Mouse (Mus musculus): ENCODE results near the gene Fxyd2. TPM values are rescaled to one million over a fixed set of nuclear protein-coding genes. Genes with fewer than 3 reads are reported as not detected.

The Fxyd2 gene
- total RNA-seq (2014; fragmentation: Nextera tagmentation) (not detected in 2 replicates), total RNA-seq (2017) (not detected in 2 replicates)

DNA sequence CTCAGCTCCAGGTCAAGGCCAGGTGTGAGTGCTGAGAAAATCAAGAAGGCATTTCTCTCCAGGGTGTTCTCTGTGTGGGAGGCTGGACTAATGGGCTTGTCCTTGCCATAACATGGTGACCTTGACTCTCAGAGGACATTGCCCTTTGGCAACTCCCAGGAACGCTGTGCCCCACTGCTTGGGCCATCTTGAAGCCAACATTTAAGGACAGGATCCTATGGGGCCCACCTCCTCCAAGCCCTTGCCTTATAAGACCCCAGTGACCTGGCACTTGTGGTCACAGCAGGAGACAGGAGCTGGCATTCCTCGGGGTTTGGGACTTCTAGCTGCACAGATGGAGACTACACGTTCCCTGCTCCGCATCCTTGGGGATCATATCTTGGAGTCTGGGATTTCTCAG lies at the start of gene Fxyd2:
Gene Fxyd2 (plus strand): TSS at position 236 of the 400 bp plus-strand sequence.
- no peak for ATAC-seq (replicated peaks; ENCODE audit: low FRiP score, low TSS enrichment, poor library complexity, severe bottlenecking)

DNA sequence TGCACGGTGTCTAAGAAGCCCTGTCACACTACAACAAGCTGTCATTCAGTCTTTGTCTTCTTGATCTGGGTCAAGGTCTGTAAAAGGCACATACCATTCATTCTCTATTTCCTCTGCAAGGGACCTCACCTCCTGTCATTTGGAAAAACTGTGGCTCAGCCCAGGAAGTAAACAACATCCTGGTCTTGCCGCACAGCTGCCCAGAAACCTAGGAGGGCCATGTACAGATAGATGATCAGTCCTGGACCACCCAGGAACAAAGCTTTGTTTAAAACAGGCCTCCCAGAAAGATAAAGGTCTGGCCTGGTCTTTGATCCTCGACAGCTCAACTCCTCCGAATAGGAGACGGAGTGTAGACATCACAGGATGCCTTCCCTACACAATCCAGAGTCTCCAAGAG lies 49.6 kb upstream of the Fxyd2 start:
- ATAC-seq (replicated peaks; ENCODE audit: low FRiP score, low TSS enrichment, poor library complexity, severe bottlenecking), result no peak

DNA sequence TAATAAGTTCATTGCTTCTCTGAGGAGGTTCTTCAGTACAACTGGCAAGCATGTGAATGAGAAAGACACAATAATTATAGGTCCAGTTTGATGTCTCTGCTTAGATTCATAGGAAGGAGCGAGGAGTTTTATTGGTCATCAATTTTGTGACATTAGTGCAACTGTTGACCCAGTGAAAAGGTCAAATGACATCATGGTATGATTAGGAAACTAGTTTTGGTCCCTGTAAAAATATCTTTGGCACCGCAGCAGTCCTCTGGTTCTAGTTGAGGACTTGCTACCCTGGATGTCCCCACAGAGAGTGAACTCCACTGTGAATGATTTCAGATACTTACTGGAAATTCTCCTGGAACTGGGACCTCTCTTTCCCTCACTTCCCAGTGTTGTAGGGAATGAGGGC lies 44.3 kb upstream of the Fxyd2 start:
- no peak for ATAC-seq (replicated peaks; ENCODE audit: low FRiP score, low TSS enrichment, poor library complexity, severe bottlenecking)

DNA sequence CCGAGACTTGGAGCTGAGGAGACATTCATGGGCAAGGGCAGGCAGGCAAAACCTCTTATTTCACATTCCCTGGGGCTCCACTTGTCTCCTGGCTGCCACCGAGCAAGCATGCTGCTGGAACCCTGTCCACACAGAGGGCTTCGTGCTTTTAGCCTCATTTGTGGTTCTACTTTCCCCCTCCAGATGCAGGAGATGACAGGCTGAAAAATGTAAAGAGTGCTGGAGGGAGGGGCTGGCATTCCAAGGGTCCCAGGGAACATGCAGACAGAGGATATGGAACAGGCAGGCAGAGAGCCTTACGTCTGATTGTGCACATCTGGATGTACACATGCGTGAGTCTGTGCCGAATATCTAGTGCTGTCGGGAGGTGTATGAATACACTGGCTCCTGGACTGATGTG lies 41.1 kb upstream of the Fxyd2 start:
- ATAC-seq (replicated peaks; ENCODE audit: low FRiP score, low TSS enrichment, poor library complexity, severe bottlenecking), result no peak

DNA sequence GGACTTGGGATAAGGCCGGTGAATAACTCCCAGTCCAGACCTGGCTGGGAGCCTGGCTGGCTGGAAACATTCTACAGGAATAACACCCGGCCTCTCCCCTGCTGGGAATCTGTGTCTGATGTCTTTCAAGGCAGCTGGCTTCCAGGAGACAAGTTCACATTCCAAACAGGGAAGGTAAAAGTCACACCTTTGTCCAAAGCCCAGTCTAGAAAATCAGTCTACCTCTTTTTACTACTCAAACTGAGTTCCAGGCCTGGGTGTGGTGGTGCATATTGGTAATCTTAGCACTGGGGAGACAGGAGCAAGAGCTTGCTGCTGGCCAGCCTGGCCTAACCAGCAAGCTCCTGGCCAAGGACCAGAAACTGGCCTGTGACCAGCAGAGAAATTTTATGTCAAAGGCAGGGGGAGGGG lies 37.4 kb upstream of the Fxyd2 start:
- ATAC-seq (replicated peaks; ENCODE audit: low FRiP score, low TSS enrichment, poor library complexity, severe bottlenecking), result no peak

DNA sequence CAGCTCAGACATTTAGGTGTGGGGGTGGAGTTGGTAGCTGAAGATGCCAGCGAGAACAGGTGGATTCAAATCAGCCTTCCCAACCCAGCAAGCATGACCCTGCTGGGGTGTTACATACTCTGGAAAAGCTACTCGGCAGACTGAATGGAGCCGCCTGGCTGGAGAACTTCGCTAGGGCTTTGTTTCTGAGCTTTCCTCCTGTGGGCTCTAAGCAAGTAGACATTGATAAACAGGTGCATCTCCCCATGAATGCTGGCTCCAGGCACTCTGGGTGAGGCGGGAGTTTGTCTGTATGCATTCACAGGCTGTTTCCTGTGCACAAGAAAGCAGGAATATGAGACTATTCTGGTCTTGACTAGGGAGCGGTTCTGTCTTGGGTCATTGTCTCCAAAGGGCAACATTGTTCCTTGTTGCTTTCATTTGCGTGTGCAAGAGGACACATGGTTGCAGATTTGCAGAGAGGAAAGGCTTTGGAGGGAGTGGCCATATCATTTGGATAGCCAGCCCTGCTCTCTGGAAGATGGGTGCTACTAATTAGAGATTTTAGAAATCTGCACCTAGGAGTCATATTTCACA lies 35.7 kb upstream of the Fxyd2 start:
- ATAC-seq (replicated peaks; ENCODE audit: low FRiP score, low TSS enrichment, poor library complexity, severe bottlenecking), result no peak

DNA sequence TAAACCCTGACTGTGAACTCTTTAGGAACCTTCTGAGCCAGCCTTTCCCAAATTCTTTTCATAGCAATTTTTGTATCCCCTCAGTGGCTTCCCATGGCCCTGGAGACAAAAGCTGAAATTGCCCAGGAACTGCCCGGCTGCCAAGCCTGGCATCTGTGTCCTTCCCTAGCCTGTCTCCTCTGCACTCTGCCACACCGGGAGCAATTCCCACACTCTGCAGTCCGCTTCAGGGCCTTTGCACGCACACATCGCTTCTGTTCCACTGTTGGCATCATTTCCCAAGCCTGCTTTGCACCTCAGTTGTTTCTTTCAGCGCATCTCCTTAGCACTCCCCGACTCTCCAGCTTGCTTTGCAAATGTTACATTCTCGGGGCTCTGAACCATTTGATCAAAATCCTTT lies 31.8 kb upstream of the Fxyd2 start:
- no peak for ATAC-seq (replicated peaks; ENCODE audit: low FRiP score, low TSS enrichment, poor library complexity, severe bottlenecking)

DNA sequence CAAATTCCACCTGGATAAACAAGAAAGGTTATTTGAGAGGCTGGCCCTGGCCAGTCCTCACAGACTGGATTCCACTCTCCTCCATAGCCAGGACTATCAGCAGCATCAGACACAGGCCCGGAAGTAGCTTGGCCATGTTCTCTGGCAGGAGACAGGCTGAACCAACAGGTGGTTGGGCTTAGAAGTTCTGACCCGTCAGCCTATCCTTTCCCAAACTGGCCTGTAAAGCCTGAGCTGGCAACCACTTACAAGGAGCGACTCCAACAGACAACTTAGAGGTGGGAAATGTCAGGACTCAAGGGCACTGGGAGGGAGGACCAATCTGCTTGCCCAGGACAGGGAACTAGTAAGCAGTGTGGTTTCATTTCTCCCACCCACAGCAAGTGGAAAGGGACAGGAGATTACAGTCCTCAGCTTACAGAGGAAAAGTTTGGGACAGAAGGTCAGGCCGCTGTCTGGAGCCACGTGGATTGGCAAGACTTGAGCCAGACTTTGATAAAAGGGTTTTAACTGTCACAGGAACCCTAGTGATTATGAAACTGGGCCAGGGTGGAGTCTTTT lies 31.0 kb upstream of the Fxyd2 start:
- no peak for ATAC-seq (replicated peaks; ENCODE audit: low FRiP score, low TSS enrichment, poor library complexity, severe bottlenecking)

DNA sequence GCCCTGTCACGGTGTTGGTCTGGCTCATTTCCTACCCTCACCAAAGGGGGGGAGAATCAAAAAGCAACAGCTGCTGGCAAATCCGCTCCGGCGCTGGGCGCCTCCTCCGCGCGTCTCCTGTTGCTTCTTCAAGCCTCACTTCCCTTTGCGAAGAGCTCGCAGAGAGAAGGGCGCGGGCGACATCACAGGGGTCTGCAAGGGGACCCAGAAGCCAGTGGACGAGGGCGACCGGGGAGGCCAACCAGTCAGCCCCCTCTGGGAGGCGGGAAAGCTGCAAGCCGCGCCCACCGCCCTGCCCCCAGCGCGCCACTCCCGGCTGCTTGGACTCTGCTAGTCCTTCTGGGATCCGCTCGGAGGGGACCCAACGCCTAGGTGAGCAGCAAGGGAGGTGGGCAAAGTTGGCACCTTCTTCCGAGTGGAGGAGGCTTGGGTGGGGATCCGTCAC lies 29.3 kb upstream of the Fxyd2 start, which contains the start of gene Fxyd6:
Gene Fxyd6 (plus strand): TSS at position 69 of the 445 bp plus-strand sequence.
- ATAC-seq (replicated peaks; ENCODE audit: low FRiP score, low TSS enrichment, poor library complexity, severe bottlenecking), result no peak

DNA sequence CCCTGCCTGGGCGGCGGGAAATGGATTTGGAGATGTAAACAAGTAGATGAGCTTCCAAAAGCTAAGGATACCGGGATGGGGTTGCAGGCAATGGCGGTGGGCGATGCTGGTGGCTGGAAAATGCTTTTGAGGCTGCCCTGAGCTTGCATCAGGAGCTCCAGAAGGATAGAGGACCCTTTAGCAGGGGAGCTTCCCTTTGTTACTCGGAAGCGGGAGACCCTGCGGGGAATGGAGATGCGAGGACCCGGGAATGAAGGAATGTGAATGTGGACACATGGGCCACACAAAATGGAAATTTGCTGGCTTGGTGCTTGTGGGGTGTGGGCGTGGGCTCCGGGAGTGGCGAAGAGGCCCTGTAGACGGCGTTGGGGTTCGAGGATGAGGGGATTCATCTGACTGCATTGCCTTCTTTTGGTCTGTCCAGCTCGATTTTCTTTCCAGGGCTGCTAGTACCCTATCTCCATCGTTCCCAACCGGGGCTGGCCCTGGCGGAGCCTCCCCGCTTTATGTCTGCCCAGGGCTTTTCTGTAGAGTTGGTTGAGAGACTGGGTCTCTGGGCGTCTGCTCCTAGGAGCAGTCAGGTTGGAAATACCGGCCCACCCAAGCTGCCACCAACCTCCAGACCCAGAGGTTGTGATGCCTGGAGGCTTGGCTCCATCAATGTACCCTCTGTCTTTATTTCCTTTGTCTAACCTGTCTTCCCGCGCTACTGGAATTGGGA lies 28.7 kb upstream of the Fxyd2 start:
- ATAC-seq (replicated peaks; ENCODE audit: low FRiP score, low TSS enrichment, poor library complexity, severe bottlenecking), result no peak

DNA sequence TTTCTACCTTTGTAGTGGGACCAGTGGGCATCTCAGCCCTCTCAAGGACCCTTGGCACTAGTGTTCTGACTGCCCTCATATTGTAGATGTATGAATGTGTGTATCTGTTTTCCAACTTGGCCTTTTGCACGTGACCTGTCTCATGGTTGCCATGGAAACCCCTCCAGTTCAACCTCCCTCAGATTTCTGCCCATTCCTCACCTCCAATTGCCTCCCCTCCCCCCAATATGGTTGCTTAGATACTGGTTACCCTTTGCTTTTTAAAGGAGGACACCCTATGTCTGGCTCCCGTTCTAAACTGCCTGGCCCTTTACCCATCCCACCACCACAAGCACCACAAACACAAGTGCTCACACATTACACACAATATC lies 28.1 kb upstream of the Fxyd2 start:
- no peak for ATAC-seq (replicated peaks; ENCODE audit: low FRiP score, low TSS enrichment, poor library complexity, severe bottlenecking)

DNA sequence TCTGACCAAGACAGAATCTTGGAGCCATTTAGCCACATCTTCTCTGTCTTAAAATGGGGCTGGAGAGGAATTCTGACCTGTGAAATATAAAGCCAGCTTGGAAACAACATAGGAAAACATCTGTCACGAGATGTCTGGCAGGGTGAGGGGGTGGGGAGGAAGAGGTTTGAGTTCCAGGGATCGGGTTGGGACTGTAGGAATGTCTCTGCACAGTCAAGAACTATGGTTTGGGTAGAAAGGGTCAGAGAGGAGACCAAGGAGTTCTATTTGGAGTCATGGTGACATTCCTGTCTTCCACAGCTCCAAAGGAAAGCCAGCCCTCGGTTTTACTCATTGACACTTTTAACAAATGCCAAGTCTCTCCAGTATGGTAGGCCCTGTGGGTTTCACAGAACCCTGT lies 25.6 kb upstream of the Fxyd2 start:
- ATAC-seq (replicated peaks; ENCODE audit: low FRiP score, low TSS enrichment, poor library complexity, severe bottlenecking), result no peak

DNA sequence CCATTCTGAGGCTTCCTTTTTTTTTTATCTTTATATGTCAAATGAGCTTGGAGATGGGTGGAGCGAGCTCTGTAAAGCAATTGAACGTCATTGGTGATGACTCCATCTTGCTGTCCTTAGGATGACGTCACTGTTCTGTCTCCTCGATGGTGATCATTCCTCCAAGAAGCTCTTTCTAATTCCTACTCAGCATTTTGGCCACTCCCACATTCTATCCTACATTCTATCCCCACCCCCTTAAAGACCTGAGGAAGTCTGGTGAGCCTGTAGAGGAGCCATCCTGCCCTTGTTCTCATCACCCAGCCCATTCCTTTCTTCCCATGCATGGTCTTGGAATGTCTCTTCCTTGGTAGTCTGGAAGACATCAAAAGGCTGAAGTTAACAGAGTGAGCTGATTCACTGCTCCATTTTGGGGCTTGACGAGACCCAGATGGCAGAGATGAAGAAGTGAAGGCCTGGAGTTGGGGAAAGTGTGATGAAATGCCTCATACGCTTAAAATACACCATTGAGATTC lies 24.4 kb upstream of the Fxyd2 start:
- no peak for ATAC-seq (replicated peaks; ENCODE audit: low FRiP score, low TSS enrichment, poor library complexity, severe bottlenecking)

DNA sequence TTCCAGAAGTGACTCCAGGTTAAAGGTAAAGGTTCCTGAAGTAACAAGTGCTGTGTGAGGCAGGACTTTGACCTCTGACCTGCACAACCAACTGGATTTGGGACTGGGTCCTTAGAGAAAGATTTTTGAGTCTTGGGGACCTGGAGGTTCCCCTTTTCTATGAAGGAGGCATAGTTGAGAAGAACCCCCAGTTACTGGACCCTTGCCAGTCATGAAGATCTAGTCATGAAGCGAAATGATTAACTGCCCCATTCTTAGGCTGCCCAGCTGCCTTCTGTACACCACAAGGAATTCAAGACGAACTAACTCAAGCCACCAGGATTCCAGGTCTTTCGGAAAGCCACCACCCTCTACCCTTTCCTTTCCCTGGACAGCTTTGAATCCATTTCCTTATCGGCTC lies 23.0 kb upstream of the Fxyd2 start:
- no peak for ATAC-seq (replicated peaks; ENCODE audit: low FRiP score, low TSS enrichment, poor library complexity, severe bottlenecking)

DNA sequence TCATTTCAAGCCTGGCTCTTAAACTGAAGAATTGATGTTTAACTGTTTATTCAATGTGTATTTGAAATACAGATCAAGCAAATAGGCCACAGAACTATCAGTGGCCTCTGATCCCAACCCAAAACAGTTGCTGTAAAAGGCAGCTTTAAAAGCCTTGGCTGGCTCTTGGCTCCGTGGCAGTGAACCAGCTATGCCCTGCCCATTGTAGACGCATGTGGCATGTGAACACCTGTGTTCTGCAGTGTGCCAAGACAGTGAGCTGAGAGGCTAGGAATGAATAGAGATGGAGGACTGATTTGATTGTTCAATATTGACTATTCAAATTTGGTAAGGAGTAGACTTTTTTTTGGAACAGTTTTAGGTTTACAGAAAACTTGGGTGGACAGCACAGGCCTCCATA lies 22.6 kb upstream of the Fxyd2 start:
- ATAC-seq (replicated peaks; ENCODE audit: low FRiP score, low TSS enrichment, poor library complexity, severe bottlenecking), result no peak

DNA sequence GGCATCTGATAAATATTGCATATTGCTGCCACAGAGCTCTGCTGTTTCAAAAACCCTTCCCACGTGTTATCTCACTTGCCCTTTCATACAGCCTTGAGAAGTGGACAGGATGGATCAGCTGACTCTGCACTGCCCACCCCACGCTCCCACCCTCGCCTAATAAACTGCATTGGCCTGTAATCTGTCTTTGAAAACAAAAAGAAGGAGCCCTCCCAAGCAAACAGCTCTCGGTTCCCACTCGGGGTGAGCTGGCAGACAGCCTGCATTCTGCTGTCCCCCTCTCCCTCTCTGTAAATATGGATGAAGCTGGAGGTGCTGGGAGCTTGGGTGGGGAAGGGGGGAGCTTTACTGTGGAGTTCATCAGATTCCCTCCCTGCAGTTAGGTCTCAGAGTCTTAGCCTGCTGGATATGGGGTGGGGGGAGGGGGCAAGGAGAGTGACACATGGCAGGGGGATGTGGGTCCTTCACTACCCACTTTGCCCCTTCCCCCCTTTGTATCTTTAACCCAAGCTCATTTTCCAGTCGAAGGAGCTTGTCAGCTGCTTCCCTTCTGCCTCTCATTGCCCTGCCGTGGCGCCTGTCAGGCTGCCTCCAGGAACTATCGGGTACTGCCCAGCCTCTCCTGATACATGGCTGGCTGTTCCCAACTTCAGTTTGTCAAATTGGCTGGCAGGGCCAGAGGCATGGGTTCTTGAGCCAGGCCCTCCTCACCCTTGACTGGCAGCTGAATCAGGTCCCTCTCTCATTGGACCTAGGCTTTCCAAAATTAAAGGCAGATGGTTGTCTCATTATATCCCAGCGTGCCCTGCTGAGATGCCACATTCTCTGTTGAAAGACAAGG lies 18.8 kb upstream of the Fxyd2 start:
- no peak for ATAC-seq (replicated peaks; ENCODE audit: low FRiP score, low TSS enrichment, poor library complexity, severe bottlenecking)

DNA sequence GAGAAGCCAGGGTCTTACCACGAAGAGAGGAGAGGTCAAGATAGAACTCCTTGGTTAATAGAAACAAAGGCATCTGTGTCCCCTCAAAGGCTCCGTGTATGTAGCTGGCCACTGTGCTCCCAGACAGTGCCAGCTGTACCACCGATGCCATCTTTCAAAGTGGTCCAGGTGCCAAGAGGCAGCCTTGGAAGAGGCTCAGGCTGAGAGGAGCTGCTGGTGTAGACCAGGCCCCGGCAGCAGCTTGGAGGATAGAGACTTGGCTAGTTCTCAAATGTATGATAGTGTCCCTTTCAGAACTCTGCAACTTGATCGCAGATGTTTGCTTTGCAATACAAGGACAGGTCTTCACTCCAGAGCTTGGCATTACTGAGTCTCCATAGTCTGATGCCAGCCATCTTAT lies 17.1 kb upstream of the Fxyd2 start:
- no peak for ATAC-seq (replicated peaks; ENCODE audit: low FRiP score, low TSS enrichment, poor library complexity, severe bottlenecking)

DNA sequence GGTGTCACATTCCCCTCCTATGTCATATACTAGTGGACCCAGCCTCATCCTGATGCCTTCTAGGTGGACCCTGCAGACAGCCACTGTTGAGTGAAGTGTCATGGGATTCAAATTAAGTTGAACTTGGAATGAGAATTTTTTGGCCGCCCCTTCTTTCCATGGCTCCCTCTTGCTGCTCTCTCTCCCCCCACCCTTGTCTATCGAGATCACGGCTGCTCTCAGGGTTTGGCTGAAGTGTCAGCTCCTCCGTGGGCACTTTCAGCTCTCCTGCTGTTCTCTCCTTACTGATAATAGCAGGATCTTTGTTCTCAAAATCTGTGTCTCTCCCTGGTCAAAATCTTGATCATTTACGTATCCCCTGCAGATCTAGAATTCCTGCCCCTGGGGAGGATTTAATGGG lies 16.6 kb upstream of the Fxyd2 start:
- ATAC-seq (replicated peaks; ENCODE audit: low FRiP score, low TSS enrichment, poor library complexity, severe bottlenecking), result no peak

DNA sequence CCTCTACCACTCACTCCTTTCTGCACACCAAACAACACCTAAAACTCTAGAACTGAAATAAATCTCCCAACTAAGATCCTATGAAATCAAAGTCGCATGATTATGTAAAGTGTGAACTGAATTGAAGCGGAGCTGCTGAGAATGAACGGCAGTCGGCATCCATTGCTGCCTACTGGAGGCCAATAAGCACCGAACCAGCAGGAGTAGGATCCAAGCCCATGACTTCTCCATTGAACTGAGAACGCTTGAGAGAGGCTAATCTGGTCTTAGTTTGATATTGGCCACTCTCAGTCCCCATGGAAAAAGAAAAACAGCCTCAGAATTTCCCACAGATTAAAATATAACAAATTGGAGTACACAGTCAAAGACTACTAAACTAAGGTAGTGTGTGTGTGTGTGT lies 15.6 kb upstream of the Fxyd2 start:
- ATAC-seq (replicated peaks; ENCODE audit: low FRiP score, low TSS enrichment, poor library complexity, severe bottlenecking), result no peak

DNA sequence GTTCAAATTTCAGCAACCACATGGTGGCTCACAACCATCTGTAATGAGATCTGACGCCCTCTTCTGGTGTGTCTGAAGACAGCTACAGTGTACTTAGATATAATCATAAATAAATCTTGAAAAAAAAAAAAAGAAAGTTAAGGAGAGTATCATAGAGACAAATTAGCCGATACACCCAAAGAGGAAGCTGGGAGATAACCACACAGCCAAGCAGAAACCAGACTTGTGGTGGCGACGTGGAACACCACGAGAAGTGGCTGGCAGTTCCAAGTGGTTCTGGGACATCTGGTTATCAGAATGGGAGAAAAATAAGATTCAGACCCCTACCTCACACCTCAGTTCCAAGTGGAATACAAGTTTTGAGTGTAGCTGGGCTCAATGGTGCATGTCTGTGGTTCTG lies 12.8 kb upstream of the Fxyd2 start:
- ATAC-seq (replicated peaks; ENCODE audit: low FRiP score, low TSS enrichment, poor library complexity, severe bottlenecking), result no peak

Data from megakaryocyte-erythroid progenitor cell, adult 5-6 weeks (primary cell).